Mouse (Mus musculus) retina, postnatal 1 day (tissue): ENCODE measurements around the gene Mrgpra6.
A peak's percentile ranks its signal among the peaks of the same experiment; 100 is the strongest.

Source experiments
- DNase-seq: peaks from one replicate; pipeline ENCODE4 v3.0.0-alpha.2; 2012

Gene Mrgpra6

GRCm38 (mm10) chr7:47204830-47205229, at the start of gene Mrgpra6:
Mrgpra6 (minus strand) TSS chr7:47204920.
- DNase-seq, result no peak

GRCm38 (mm10) chr7:47252770-47253169, 48.0 kb upstream of the Mrgpra6 start, which contains the start of gene Mrgpra9:
Mrgpra9 (minus strand) TSS chr7:47252848.
- no peak for DNase-seq

- DNase-seq, result no peak
These were observed 39.9 kb upstream of the Mrgpra6 start for GRCm38 (mm10) chr7:47244658-47245057.

GRCm38 (mm10) chr7:47195271-47195670, 9.4 kb downstream of the Mrgpra6 start:
- no peak for DNase-seq

- DNase-seq, result no peak
These were observed 33.9 kb downstream of the Mrgpra6 start for GRCm38 (mm10) chr7:47170814-47171213.

- peak; percentile 24 for DNase-seq
These were observed 39.7 kb downstream of the Mrgpra6 start for GRCm38 (mm10) chr7:47165028-47165427.

GRCm38 (mm10) chr7:47163203-47163602, 41.5 kb downstream of the Mrgpra6 start:
- DNase-seq, result no peak

GRCm38 (mm10) chr7:47158451-47158850, 46.3 kb downstream of the Mrgpra6 start:
- no peak for DNase-seq

- no peak for DNase-seq
These were observed 47.0 kb downstream of the Mrgpra6 start for GRCm38 (mm10) chr7:47157743-47158142.

GRCm38 (mm10) chr7:47155849-47156248, 48.9 kb downstream of the Mrgpra6 start:
- no peak for DNase-seq

GRCm38 (mm10) chr7:47155396-47155795, 49.3 kb downstream of the Mrgpra6 start:
- no peak for DNase-seq

- DNase-seq, result peak; percentile 72
These were observed 54.2 kb downstream of the Mrgpra6 start for GRCm38 (mm10) chr7:47150420-47151061.

- no peak for DNase-seq
These were observed 56.4 kb downstream of the Mrgpra6 start for GRCm38 (mm10) chr7:47148298-47148697.

GRCm38 (mm10) chr7:47146034-47146812, 58.5 kb downstream of the Mrgpra6 start:
- peak; percentile 45 for DNase-seq

GRCm38 (mm10) chr7:47144299-47144698, 60.4 kb downstream of the Mrgpra6 start:
- no peak for DNase-seq

GRCm38 (mm10) chr7:47139823-47140325, 64.8 kb downstream of the Mrgpra6 start:
- no peak for DNase-seq
